Mouse (Mus musculus) cerebellum, postnatal 25 days (tissue): ENCODE data around the gene Rbp1.

Source experiments
- DNase-seq, 2 experiments: peaks; one replicate each; pipeline ENCODE4 v3.0.0; 2021; ENCODE audit warnings: mixed read lengths in 2 of 2

Rbp1 gene

GRCm38 (mm10) chr9:98422656-98423055 is at the start of gene Rbp1:
TSS of gene Rbp1 (plus strand) at chr9:98422961.
- no peak for DNase-seq

- DNase-seq, result no peak
Measured at GRCm38 (mm10) chr9:98373358-98373757, 49.4 kb upstream of the Rbp1 start.

DNA sequence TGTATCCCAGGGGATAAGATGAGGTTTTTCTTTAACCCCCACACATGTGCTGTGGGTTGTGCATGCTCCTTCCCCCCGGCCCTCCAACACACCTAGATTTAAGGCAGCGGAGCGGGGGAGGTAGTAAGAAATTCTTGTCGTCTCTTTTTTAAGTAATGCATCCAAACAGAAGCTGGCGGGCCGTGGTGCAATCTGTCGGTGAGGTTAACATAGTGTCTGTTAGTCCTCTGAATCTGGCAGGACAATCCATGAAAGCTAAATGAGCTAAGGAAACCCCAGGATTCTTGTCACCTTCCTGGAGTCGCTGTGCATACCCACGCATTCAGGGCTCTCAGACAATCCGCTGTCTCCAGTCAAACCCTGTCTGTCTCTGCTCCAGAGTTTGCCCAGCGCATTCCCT is 47.9 kb upstream of the Rbp1 start:
- DNase-seq, result no peak

- DNase-seq, result no peak
Measured at GRCm38 (mm10) chr9:98375329-98376170, 47.2 kb upstream of the Rbp1 start.

GRCm38 (mm10) chr9:98379736-98380135 is 43.0 kb upstream of the Rbp1 start:
- no peak for DNase-seq

DNA sequence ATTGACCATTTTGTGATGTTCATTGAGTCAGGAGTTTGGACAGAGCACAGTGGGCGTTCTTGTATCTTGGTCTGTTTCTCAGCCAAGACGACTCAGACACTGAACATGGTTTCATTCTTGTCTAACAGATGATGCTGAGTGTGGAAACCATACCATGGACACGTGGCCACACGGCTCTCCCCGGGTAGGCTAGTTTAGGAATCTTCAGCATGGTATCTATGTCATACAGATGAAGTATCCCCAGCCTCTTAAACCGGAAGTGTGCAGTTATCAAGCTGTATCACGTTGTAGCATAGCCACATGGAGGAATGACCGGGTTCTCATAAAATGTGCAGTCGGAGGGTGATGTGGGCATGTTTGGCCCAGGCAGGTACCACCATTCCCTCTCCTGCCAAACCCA is 42.2 kb upstream of the Rbp1 start:
- no peak for DNase-seq

GRCm38 (mm10) chr9:98387741-98388632 is 34.8 kb upstream of the Rbp1 start:
- DNase-seq, result peak; percentile 14 to 17

DNA sequence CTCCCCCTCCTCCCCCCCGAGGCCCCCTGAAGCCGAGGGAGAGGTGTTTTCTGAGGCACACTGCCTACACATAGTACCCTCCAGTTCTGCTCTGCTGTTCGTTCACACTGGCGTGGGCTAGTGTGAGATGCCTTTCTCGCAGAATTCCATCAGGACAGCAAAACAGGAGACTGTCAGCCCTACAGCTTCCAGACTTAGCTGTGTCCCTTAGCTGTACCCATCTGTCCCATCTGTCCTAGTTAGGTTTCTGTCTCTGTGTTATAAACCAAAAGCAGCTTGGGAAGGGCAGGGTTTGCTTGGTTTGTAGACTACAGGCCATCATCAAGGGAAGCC is 34.2 kb upstream of the Rbp1 start:
- DNase-seq, result no peak

- no peak for DNase-seq
Measured at GRCm38 (mm10) chr9:98393496-98393895, 29.3 kb upstream of the Rbp1 start.

DNA sequence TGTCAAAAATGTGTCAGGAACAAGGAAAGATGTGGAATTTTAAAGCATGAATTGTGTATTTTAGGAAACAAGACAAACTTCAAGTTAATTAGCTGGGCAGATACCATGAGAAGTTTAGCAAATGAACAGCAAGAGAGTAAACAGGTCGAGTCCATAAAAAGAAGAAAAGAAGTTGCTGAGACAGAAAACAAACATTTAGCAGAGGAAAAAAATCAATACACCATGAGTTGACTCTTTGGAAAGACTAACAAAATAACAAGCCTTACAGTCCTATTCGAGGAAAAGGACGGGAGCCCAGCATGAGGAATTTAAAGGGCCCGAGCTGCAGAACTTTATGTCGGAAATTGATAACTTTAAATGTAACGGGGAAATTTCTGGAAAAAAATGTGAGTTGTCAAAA is 25.6 kb upstream of the Rbp1 start:
- DNase-seq, result no peak

DNA sequence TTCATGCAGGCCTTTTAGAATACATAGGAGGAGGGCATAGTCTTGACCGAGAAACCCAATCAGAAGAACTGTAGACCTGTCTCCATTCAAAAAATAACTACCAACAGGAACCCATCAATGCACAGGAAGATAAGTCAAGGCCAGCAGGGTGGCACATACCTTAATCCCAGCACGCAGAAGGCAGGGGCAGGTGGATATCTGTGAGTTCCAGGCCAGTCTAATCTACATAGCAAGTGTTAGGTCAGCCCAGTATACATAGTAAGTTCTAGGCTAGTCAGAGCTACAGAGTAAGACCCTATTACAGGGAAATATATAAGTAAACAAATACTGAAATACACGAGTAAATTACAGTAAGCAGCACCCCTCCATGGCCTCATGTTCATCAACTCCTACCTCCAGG is 24.9 kb upstream of the Rbp1 start:
- no peak for DNase-seq

- DNase-seq, result peak; percentile 38 to 55
Measured at GRCm38 (mm10) chr9:98400185-98400894, 22.4 kb upstream of the Rbp1 start.

DNA sequence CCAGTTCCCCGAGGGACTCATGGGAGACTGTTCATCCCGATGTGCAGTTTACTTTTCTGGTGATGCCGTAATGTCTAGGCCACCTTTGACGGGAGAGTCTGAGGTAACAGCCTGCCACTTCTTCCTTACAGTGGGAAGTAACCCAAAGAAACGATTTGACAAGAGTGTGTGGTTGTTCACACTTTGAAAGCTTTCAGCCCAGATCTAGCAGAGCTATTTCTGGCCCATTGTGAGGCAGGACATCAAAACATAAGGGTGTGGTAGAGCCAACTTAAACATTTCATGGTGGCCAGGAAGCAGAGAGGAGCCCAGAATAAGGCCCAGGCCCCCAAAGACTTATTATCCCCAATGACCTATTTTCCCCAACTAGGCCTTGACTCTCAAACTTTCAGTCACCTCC is 21.1 kb upstream of the Rbp1 start:
- no peak for DNase-seq

DNA sequence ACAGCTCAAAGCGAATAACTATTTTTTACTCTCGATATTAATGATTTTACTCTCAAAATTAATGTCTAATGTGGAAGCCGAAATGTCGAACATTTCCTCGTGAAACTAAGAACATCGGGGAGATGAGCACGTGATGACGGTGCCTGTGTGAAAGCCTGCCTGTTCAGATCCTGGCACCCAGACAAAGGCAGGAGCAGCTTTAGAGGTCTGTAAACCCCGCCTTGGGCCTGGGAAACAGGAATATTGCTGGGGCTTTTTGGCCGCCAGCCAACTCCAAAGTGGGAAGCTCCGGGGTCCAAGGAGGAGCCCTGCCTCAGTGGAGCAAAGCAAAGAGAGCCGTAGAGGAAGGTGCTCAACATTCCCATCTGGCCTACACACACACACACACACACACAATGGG is 15.0 kb upstream of the Rbp1 start:
- no peak for DNase-seq

DNA sequence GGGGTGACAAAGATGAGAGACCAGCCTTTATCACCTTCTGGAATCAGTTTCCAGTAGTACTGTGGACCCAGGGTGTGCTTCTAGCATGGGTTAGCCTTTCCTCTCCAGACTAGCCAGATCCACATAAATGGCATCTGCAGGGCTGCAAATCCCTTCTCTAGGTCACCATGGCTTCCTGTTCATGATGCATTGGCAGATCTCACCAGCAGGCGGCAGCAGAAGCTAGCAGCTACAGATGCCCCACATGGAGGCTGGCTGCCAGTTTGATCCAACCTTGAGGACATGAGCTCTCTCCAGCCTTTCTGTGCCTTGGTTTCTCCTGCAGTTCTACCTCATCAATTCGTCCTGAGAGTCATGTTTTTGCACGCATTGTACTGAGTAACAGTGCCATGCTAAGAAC is 13.6 kb upstream of the Rbp1 start:
- peak; percentile 45 to 73 for DNase-seq

- no peak for DNase-seq
Measured at GRCm38 (mm10) chr9:98415427-98415826, 7.3 kb upstream of the Rbp1 start.

GRCm38 (mm10) chr9:98417919-98418318 is 4.8 kb upstream of the Rbp1 start:
- DNase-seq, result no peak

DNA sequence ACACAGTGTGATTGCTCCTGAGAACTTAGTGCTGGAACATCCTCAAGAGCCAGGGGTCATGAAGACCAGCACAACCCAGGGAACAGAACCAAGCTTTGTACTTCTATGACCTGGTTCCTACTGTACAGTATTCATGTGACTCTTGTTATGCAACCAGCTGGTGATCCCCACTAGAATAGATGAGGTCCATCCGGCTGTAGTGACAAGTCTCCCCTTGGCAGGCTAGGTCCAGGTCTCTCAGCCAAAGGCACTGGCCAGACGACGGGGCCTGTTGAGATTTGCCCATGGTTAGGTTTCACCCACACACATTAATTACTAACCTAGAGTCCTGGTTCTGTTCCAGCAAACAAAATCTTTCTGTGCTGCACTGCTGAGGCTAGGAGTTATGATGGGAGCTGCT is 4.4 kb upstream of the Rbp1 start:
- no peak for DNase-seq

DNA sequence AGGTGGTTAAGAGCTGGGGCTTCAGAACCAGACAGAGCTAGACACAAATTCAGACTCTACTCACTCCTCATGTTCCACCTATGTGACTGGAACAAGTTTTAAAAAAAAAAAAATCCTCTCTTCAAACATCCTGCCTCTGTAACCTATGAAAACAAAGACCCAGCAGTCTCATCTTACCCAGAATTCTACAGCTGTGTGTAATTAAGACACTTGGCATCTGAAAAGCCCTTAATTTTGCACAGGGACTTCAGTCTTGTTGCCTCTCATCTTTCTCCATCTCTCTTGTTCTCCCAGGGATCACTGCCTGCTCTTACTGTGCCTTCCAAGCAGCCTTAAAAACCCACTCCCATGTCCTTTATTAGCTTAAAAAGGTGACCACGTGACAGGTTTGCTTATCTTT is 2.1 kb upstream of the Rbp1 start:
- DNase-seq, result no peak

DNA sequence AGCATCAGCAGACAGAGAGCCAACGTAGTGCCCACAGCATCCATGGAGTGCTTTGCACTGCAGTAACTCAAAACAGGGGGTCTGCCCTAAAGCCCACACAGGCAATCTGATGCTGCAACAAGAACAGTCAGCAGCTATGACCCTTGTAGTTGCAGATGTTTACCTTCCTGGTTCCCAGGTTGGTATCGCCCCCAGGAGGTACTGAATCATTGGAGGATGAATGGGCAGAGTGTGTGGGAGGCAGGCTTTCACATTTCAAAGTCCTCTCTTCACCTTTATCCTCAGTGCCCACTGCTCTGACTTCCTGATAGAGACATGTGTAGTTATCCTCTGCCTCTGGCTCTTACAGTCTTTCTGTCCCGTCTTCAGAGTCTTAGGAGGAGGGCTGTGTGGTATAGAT is 858 bp upstream of the Rbp1 start:
- no peak for DNase-seq

- no peak for DNase-seq
Measured at GRCm38 (mm10) chr9:98423691-98424090, 930 bp downstream of the Rbp1 start.

DNA sequence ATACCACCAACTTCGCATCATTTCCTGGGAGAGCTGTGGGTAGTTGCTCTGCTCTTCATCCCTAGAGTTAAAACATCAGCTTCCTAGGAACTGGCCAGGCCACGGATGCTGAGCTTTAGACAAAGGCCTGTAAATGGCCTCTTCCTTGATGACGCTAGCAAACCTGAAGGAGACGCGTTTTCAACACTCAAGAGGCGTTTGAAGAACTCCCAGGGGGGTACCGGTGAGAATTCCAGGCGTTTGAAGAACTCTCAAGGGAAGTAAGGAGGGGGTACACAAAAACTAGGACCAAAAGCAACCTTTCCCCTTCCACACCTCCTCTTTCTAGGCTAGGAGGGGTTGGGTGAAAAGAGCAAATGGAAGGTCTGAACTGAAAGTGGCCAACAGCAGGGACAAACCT is 1.5 kb downstream of the Rbp1 start:
- no peak for DNase-seq

DNA sequence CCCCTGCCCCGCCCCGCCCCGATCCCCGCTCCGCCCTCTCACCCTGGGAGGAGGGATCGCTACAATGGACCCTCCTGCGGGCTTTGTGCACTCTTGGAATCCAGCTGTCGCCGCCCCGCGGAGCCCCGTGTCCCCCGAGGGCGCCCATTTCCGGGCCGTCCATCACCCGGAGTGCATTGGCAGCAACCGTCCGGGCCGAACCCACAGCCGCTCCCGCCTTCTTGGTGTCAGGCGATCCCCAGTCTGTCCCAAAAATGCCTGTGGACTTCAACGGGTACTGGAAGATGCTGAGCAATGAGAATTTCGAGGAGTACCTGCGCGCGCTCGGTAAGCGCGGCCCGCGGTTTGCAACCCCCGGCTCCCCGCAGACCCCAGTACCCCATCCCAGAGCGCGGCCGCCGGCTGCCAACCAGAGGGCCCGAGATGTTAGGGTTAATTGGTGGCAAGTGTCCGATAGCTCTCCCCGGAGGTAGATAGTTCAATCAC is 2.0 kb downstream of the Rbp1 start:
- DNase-seq, result peak; percentile 9 to 10
